Mouse (Mus musculus) spleen, adult 2 months (tissue): ENCODE measurements around the gene Uimc1. TPM values are rescaled to one million over a fixed set of nuclear protein-coding genes. Genes with fewer than 3 reads are reported as not detected.

ENCODE experiments used
- DNase-seq, 2 experiments: peaks; one replicate each; pipeline versions ENCODE4 v3.0.0 to v3.0.0-alpha.2; 2012 to 2021; ENCODE audit warnings: low spot score in 2 of 2, low read depth in 1 of 2
- H3K27ac ChIP-seq: fragments of 200-500 bp; 2 replicates; pipeline ENCODE4 v1.5.1; 2012; ENCODE audit warnings: low read length, inconsistent platforms; ENCODE audit not compliant: insufficient read depth
- H3K27me3 ChIP-seq: fragments of 200-500 bp; 2 replicates; pipeline ENCODE4 v1.6.1; 2012; ENCODE audit warnings: mild to moderate bottlenecking, moderate library complexity, low read length, inconsistent platforms; ENCODE audit not compliant: control insufficient read depth, insufficient read depth
- H3K36me3 ChIP-seq: fragments of 200-500 bp; 2 replicates; pipeline ENCODE4 v1.6.1; 2012; ENCODE audit warnings: mild to moderate bottlenecking, low read length, inconsistent platforms; ENCODE audit not compliant: control insufficient read depth, insufficient read depth
- H3K4me1 ChIP-seq: fragments of 200-500 bp; 2 replicates; pipeline ENCODE4 v1.6.1; 2011; ENCODE audit warnings: inconsistent platforms; ENCODE audit not compliant: control insufficient read depth, insufficient read depth, insufficient read length
- H3K4me3 ChIP-seq: fragments of 200-500 bp; 2 replicates; pipeline ENCODE4 v1.5.1; 2011; ENCODE audit warnings: mild to moderate bottlenecking, inconsistent platforms; ENCODE audit not compliant: insufficient read depth, insufficient read length; ENCODE audit errors: extremely low read depth
- CTCF ChIP-seq: fragments of 200-500 bp; IDR thresholded peaks from 2 replicates; pipeline ENCODE4 v1.5.1; 2011; ENCODE audit warnings: mild to moderate bottlenecking, inconsistent platforms; ENCODE audit not compliant: insufficient read depth, insufficient read length, insufficient replicate concordance; ENCODE audit errors: extremely low read depth
- POLR2A ChIP-seq: fragments of 200-500 bp; IDR thresholded peaks from 2 replicates; pipeline ENCODE4 v1.6.1; 2011; ENCODE audit warnings: low read depth, low read length, inconsistent platforms
- WGBS: fragments of 180-500 bp; shearing (Covaris S2); methylation state at CpG from one replicate; pipeline ENCODE4 v1.1.7; 2018; 5-methylcytosine and 5-hydroxymethylcytosine counted together
- polyA plus RNA-seq: library from polyadenylated mRNA; depleted of rRNA; stranded (reverse); fragments of >200 nt; gene quantifications from 2 replicates; pipeline ENCODE4 v1.2.3, GENCODE M21; 2012

Gene Uimc1
- polyA plus RNA-seq, 1 experiment = 5.1 TPM

- WGBS = 79% methylated on average over 10 of the region's 10 CpGs
- no peak for DNase-seq
- Histone ChIP-seq H3K27me3 (no peaks in the 10 kb centered on the region), H3K36me3 (no peaks in the 10 kb centered on the region), H3K27ac (no peak overlapping the region), H3K4me3 (no peak overlapping the region), H3K4me1 (no peaks in the 10 kb centered on the region)
- TF ChIP-seq POLR2A (no peak), CTCF (no peak)
These were observed 98.0 kb downstream of the Uimc1 start for GRCm38 (mm10) chr13:55002090-55002489.

GRCm38 (mm10) chr13:55000433-55000832, 99.7 kb downstream of the Uimc1 start:
- no peaks in the 10 kb centered on the region for H3K27me3 ChIP-seq
- DNase-seq = no peak
- 91% methylated on average over 10 of the region's 10 CpGs for WGBS

GRCm38 (mm10) chr13:54997568-54997967, 102.5 kb downstream of the Uimc1 start:
- no peak overlapping the region for H3K4me3 ChIP-seq
- H3K4me1 ChIP-seq = no peaks in the 10 kb centered on the region
- H3K27ac ChIP-seq = no peak overlapping the region
- no peak for DNase-seq
- H3K36me3 ChIP-seq = no peaks in the 10 kb centered on the region; the same call in 1 of the 2 replicates
- no peaks in the 10 kb centered on the region for H3K27me3 ChIP-seq
- no peak for TF ChIP-seq POLR2A
- TF ChIP-seq CTCF = no peak
- 91% methylated on average over 8 of the region's 8 CpGs for WGBS

More at GRCm38 (mm10) chr13:55000433-55000832, 99.7 kb downstream of the Uimc1 start:
- no peak for TF ChIP-seq CTCF
- no peak overlapping the region for H3K4me3 ChIP-seq
- H3K4me1 ChIP-seq = no peaks in the 10 kb centered on the region
- no peak overlapping the region for H3K27ac ChIP-seq
- no peaks in the 10 kb centered on the region; the same call in 1 of the 2 replicates for H3K36me3 ChIP-seq

GRCm38 (mm10) chr13:54995161-54995560, 104.9 kb downstream of the Uimc1 start:
- Histone ChIP-seq H3K27me3 (no peaks in the 10 kb centered on the region), H3K4me3 (no peak overlapping the region), H3K4me1 (no peaks in the 10 kb centered on the region), H3K27ac (no peak overlapping the region), H3K36me3 (no peaks in the 10 kb centered on the region; the same call in 1 of the 2 replicates)
- 74% methylated on average over 6 of the region's 6 CpGs for WGBS
- DNase-seq = no peak
- TF ChIP-seq CTCF (no peak), POLR2A (no peak)

GRCm38 (mm10) chr13:54994576-54994975, 105.5 kb downstream of the Uimc1 start:
- no peaks in the 10 kb centered on the region; the same call in 1 of the 2 replicates for H3K36me3 ChIP-seq
- TF ChIP-seq POLR2A (no peak), CTCF (no peak)
- 83% methylated on average over 4 of the region's 4 CpGs for WGBS
- H3K4me3 ChIP-seq = no peak overlapping the region
- DNase-seq = no peak
- H3K27me3 ChIP-seq = no peaks in the 10 kb centered on the region
- no peaks in the 10 kb centered on the region for H3K4me1 ChIP-seq
- H3K27ac ChIP-seq = no peak overlapping the region

- WGBS = 91% methylated on average over 7 of the region's 7 CpGs
- Histone ChIP-seq H3K27ac (no peak overlapping the region), H3K27me3 (no peaks in the 10 kb centered on the region), H3K4me1 (no peaks in the 10 kb centered on the region), H3K36me3 (no peaks in the 10 kb centered on the region; the same call in 1 of the 2 replicates), H3K4me3 (no peak overlapping the region)
- no peak for DNase-seq
- TF ChIP-seq CTCF (no peak), POLR2A (no peak)
These were observed 107.9 kb downstream of the Uimc1 start for GRCm38 (mm10) chr13:54992215-54992614.

- Histone ChIP-seq H3K27me3 (no peaks in the 10 kb centered on the region), H3K27ac (no peak overlapping the region), H3K4me1 (no peaks in the 10 kb centered on the region), H3K4me3 (no peak overlapping the region), H3K36me3 (no peaks in the 10 kb centered on the region)
- 22% methylated on average over 7 of the region's 7 CpGs for WGBS
- TF ChIP-seq POLR2A = no peak
- TF ChIP-seq CTCF = no peak
- no peak for DNase-seq
These were observed 111.8 kb downstream of the Uimc1 start for GRCm38 (mm10) chr13:54988181-54988760.
